Mouse (Mus musculus): ENCODE results near the gene Amer3.
"Not testable (repeated sequence)": the region's sequence is repeated elsewhere in the genome, so short reads cannot be mapped to it uniquely, and the experiment has no call there.

Gene Amer3

GRCm38 (mm10) chr1:34578851-34579781 is at the start of gene Amer3:
Gene Amer3, plus strand, starts transcription at chr1:34579657.
- peak; percentile 68 to 72 for DNase-seq (ENCODE audit: low spot score in 2 of 2)

GRCm38 (mm10) chr1:34534574-34534973 is 44.9 kb upstream of the Amer3 start:
- DNase-seq (ENCODE audit: low spot score in 2 of 2), result not testable (repeated sequence)

GRCm38 (mm10) chr1:34535043-34535698 is 44.3 kb upstream of the Amer3 start, which contains the start of gene Cfc1:
Gene Cfc1, plus strand, starts transcription at chr1:34535648.
- not testable (repeated sequence) for DNase-seq (ENCODE audit: low spot score in 2 of 2)

- DNase-seq (ENCODE audit: low spot score in 2 of 2), result no peak
Measured at GRCm38 (mm10) chr1:34536291-34536766, 43.1 kb upstream of the Amer3 start.

- no peak for DNase-seq (ENCODE audit: low spot score in 2 of 2)
Measured at GRCm38 (mm10) chr1:34536767-34537485, 42.5 kb upstream of the Amer3 start.

DNA sequence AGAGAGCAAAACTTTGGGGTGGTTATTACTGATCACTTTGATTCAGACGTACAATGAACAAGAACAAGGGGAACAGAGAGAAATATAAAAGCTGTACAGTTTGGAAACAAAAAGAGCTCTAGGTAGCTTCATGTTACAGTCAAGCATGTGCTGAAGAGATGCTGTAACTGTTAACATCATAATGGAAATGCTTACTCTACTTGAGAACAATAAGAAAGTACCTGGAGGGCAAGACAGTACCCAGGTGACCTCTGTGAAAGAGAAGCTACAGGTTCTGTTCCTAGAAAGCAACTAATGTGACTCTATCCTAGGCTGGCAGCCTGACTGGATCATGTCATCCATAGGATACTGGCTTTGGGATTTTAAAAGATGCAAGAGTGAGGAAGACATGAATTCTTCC is 32.4 kb upstream of the Amer3 start:
- no peak for DNase-seq (ENCODE audit: low spot score in 2 of 2)

DNA sequence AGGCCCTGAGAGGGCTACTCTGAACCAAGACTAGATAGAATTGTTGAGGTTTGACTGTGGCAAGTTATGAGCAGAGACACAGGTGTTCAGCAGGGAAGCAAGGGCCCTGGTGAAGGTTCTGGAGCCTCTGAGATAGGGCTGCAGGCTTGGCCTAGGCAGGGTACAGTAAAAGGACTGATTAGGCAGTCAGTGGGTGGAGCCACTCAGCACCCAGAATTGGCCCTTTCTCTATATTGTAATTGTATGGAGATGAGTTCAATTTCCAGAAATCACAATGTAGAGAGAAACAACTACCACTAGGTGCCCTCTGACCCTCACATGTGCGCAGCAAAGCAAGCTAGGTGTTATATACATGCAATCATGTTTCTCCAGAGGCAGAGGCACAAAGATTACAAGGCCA is 25.8 kb upstream of the Amer3 start:
- DNase-seq (ENCODE audit: low spot score in 2 of 2), result no peak

GRCm38 (mm10) chr1:34554275-34554674 is 25.2 kb upstream of the Amer3 start:
- no peak for DNase-seq (ENCODE audit: low spot score in 2 of 2)

- DNase-seq (ENCODE audit: low spot score in 2 of 2), result no peak
Measured at GRCm38 (mm10) chr1:34560843-34561242, 18.6 kb upstream of the Amer3 start, which contains the start of gene Prss40. Gene Prss40, minus strand, starts transcription at chr1:34560943.

- no peak for DNase-seq (ENCODE audit: low spot score in 2 of 2)
Measured at GRCm38 (mm10) chr1:34564383-34565045, 14.9 kb upstream of the Amer3 start.

- peak in 1 of 2 experiments; percentile 6 for DNase-seq (ENCODE audit: low spot score in 2 of 2)
Measured at GRCm38 (mm10) chr1:34568120-34568519, 11.3 kb upstream of the Amer3 start.

GRCm38 (mm10) chr1:34569876-34570275 is 9.6 kb upstream of the Amer3 start:
- no peak for DNase-seq (ENCODE audit: low spot score in 2 of 2)

DNA sequence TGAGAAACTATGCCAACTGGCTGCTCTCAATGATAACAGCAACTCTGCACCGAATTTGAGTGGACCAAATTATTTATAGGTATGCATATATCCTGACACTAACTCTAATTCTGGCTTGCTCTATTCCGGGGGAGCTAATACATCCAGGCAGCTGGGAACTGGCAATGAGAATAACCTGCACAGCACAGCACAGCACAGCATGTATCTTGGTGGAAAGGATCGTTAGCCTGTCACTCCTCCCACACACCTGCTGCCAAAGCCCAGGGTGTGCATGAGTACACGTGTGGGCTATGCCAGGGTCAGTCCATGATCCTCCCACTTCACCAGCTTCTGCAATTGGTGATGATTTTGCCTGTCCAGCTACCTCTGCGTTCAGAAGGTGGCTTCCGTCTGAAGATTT is 8.0 kb upstream of the Amer3 start:
- peak in 1 of 2 experiments; percentile 14 for DNase-seq (ENCODE audit: low spot score in 2 of 2)

DNA sequence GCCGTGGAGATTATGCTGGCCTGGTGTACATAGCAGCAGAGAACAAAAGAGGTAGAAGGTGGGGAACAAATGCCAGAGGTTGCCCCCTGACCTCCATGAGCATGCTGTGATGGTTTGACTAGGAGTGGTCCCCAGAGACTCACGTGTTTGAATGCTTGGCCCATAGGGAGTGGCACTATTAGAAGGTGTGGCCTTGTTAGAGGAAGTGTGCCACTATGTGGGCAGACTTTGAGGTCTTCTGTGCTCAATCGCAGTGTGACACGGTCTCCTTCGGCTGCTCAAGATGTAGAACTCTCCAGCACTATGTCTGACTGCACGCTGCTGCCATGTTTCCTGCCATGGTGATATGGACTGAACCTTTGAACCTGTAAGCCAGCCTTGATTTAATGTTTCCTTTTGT is 6.2 kb upstream of the Amer3 start:
- DNase-seq (ENCODE audit: low spot score in 2 of 2), result no peak

DNA sequence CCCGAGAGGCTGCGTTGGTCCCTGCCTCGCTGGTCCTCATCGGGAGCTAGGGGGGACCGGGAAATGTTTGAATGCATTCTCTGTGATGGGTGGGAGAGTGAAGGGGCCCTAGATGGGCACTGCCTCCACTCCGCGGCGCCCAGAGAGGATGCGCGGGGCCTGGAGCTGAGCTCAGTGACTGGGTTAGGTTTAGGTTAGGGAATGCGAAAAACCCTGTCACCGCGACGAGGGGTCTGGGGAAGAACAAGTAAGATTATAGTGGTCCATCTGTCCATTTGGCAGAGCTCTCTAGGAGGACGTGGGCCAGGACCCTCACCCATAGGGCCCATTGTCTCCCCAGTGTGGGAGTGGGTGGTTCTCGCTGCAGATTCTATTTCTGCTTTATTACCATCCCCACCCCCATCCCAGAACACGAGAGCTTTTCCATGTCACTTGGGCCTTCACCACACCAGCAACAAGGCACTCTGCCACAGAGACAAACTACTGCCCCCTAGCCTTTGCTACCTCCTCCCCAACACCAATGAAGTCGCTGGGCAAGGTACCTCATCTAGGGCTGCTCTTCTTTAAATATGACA is 412 bp downstream of the Amer3 start:
- DNase-seq (ENCODE audit: low spot score in 2 of 2), result no peak

DNA sequence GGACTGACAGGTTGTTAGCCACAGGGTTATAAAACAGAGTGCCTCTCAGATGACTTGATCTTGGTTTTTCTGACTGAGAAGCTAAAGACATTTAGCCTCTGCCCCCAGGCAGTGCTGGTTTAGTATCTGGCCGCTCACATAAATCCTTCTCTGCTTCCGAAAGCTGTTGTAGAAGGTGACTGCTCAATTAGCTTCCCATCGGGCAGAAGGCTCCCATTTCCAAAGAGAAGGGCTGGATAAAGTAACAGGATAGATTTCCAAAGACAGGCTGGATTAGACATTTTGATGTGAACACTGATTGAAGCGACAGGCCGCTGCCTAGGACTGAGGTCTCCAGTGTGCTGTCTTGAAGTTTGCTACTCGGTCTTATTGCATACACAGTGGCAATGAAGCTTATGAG is 2.8 kb downstream of the Amer3 start:
- DNase-seq (ENCODE audit: low spot score in 2 of 2), result no peak

- DNase-seq (ENCODE audit: low spot score in 2 of 2), result peak; percentile 62 to 90
Measured at GRCm38 (mm10) chr1:34583821-34584263, 4.4 kb downstream of the Amer3 start.

- no peak for DNase-seq (ENCODE audit: low spot score in 2 of 2)
Measured at GRCm38 (mm10) chr1:34584736-34585135, 5.3 kb downstream of the Amer3 start.

- no peak for DNase-seq (ENCODE audit: low spot score in 2 of 2)
Measured at GRCm38 (mm10) chr1:34587298-34588096, 8.0 kb downstream of the Amer3 start.

DNA sequence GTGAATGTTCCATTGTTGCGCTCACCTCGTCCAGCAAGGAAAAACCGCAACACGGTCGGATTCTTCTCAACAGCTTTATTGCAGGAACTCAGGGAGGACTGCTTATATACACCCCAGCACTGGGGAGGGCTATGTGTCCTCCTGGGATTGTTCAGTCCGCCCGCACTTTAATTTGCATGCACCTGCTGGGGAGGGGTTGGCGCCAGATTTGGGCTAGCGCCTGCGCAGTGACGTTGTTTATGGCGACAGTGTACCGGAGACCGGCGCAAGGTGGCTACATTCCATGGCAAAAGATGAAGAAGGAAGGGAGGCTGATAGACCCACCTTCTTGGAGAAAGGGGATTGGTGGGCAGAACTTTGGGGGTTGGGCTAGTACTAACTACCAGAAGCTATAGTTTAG is 20.5 kb downstream of the Amer3 start:
- no peak for DNase-seq (ENCODE audit: low spot score in 2 of 2)

Measured in cerebellum, postnatal 4 days (tissue).